Mouse (Mus musculus) ES-E14 (cell line): ENCODE measurements around the gene Kat6b. TPM values are rescaled to one million over a fixed set of nuclear protein-coding genes. Genes with fewer than 3 reads are reported as not detected.

Experiments used
- DNase-seq: peaks from one replicate; pipeline ENCODE4 v3.0.0-alpha.2; 2013; ENCODE audit warnings: low read depth, low spot score
- H3K27ac ChIP-seq: 2 replicates; pipeline ENCODE4 v1.5.1; 2012; ENCODE audit warnings: low read depth, mild to moderate bottlenecking, low read length, moderate library complexity, mixed read lengths; ENCODE audit not compliant: poor library complexity, insufficient read depth, severe bottlenecking
- H3K36me3 ChIP-seq: 2 replicates; pipeline ENCODE4 v1.6.1; 2012; ENCODE audit warnings: mild to moderate bottlenecking, low read length, moderate library complexity, mixed read lengths; ENCODE audit not compliant: control insufficient read depth, poor library complexity, insufficient read depth, severe bottlenecking
- H3K4me1 ChIP-seq, 2 experiments: fragments of 150-350 bp in 1 of 2; sonication (generic) in 1 of 2; 2 replicates each; pipeline ENCODE4 v1.6.1; 2012; ENCODE audit warnings: low read length in 2 of 2, mild to moderate bottlenecking in 1 of 2, mixed read lengths in 1 of 2; ENCODE audit not compliant: control insufficient read depth in 2 of 2, insufficient read depth in 2 of 2, poor library complexity in 1 of 2
- H3K4me3 ChIP-seq, 2 experiments: fragments of 150-350 bp in 1 of 2; sonication (generic) in 1 of 2; 2 replicates each; pipeline ENCODE4 v1.5.1; 2012; ENCODE audit warnings: low read length in 2 of 2, low read depth in 1 of 2, mild to moderate bottlenecking in 1 of 2, mixed read lengths in 1 of 2; ENCODE audit not compliant: insufficient read depth in 1 of 2, poor library complexity in 1 of 2, severe bottlenecking in 1 of 2
- H3K9ac ChIP-seq: 2 replicates; pipeline ENCODE4 v1.6.1; 2012; ENCODE audit warnings: low read depth, mild to moderate bottlenecking, low read length, mixed read lengths; ENCODE audit not compliant: poor library complexity, insufficient read depth, severe bottlenecking
- H3K9me3 ChIP-seq: fragments of 150-350 bp; sonication (generic); 2 replicates; pipeline ENCODE4 v1.6.1; 2012; ENCODE audit warnings: low read depth, mild to moderate bottlenecking, low read length; ENCODE audit not compliant: control insufficient read depth, insufficient read depth
- CHD2 ChIP-seq: IDR thresholded peaks from 2 replicates; pipeline ENCODE4 v1.6.1; 2014; ENCODE audit warnings: mild to moderate bottlenecking, low read depth, low read length, inconsistent platforms
- HCFC1 ChIP-seq: IDR thresholded peaks from 2 replicates; pipeline ENCODE4 v1.6.1; 2012; ENCODE audit warnings: low read length, inconsistent platforms, borderline replicate concordance; ENCODE audit not compliant: insufficient read depth
- MAFK ChIP-seq: IDR thresholded peaks from 2 replicates; pipeline ENCODE4 v1.6.1; 2014; ENCODE audit warnings: mild to moderate bottlenecking, low read depth, low read length, inconsistent platforms; ENCODE audit not compliant: insufficient read depth
- ZC3H11A ChIP-seq: IDR thresholded peaks from 2 replicates; pipeline ENCODE4 v1.6.1; 2012; ENCODE audit warnings: low read depth, mild to moderate bottlenecking, inconsistent platforms, low read length, borderline replicate concordance
- ZNF384 ChIP-seq: IDR thresholded peaks from 2 replicates; pipeline ENCODE4 v1.6.1; 2012; ENCODE audit warnings: low read depth, low read length, inconsistent platforms
- in situ Hi-C, 2 experiments: fragments of 600-800 bp; cut with MboI; formaldehyde crosslinking; loops; one replicate each; pipeline ENCODE4 v1.15.1; 2025; ENCODE audit warnings: low sequenced_read_pairs in 2 of 2, inconsistent platforms in 1 of 2; ENCODE audit not compliant: unreplicated experiment in 2 of 2
- total RNA-seq: library from RNA; depleted of rRNA; stranded (reverse); fragments of 300-350 nt; gene quantifications from 2 replicates; pipeline ENCODE4 v1.2.3, GENCODE M21; 2012

Kat6b gene
- total RNA-seq, 1 experiment = 172 TPM

DNA sequence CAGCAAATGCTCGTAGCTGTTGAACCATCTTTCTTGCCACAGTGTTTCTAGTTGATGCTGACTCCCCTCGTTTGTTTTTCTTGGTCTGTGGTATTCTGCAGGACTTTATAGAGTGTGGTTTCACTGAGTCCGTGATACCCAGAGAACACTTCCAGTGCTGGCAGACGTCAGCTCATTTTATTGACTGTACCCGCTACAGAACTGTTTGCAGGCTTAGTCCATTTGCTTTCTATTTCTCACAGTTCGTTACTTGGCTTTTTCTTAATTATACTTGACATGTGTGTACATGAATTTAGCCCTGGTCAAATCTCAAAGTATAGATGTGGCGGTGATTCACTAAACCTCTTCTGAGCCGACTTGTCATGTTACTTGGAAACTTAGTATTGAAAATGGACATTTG lies 95.6 kb downstream of the Kat6b start:
- no peak for TF ChIP-seq ZNF384
- TF ChIP-seq CHD2 = no peak
- no peak for TF ChIP-seq MAFK
- TF ChIP-seq ZC3H11A = no peak
- no peak for TF ChIP-seq HCFC1
- Histone ChIP-seq H3K4me3 (no peak overlapping the region), H3K36me3 (peaks cover 2% of the 10 kb centered on the region; the same call in 1 of the 2 replicates), H3K4me1 (peaks cover 4 to 9% of the 10 kb centered on the region in 2 experiments; a peak in 3 of 4 replicates), H3K9me3 (no peaks in the 10 kb centered on the region), H3K27ac (no peak overlapping the region), H3K9ac (no peak overlapping the region)
- DNase-seq = no peak
- in situ Hi-C loops = loop anchor here in 1 of 2 experiments (25.0 kb wide), 1 partner anchor 440 kb away; no protein-coding TSS in a partner anchor

DNA sequence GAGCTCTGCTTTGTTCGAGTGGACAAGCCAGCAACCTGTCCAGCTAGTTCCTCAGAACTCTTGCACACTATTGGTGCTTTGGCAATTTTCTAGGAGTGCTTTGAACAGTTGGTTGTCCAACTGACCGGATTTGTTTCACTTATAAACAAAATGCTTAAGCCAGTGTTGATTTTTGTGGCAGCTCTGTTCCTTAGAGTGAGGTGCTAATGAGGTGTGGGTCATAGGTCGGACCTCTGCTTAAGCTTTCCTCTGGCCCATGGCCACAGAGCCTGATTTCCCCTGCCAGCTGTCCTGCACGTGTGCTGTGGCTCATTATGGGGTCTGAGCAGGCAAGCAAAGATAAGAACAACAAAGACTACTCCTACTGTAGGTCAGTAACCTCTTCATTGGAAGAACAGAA lies 100.0 kb downstream of the Kat6b start:
- Histone ChIP-seq H3K4me3 (no peak overlapping the region), H3K9ac (no peak overlapping the region), H3K4me1 (peaks cover 8 to 13% of the 10 kb centered on the region in 2 experiments), H3K27ac (no peak overlapping the region), H3K36me3 (peaks cover 2% of the 10 kb centered on the region; the same call in 1 of the 2 replicates), H3K9me3 (no peaks in the 10 kb centered on the region)
- TF ChIP-seq MAFK (no peak), ZNF384 (no peak), ZC3H11A (no peak), CHD2 (no peak), HCFC1 (no peak)
- in situ Hi-C loops = loop anchor here in 1 of 2 experiments (25.0 kb wide), 1 partner anchor 444 kb away; no protein-coding TSS in a partner anchor
- no peak for DNase-seq

DNA sequence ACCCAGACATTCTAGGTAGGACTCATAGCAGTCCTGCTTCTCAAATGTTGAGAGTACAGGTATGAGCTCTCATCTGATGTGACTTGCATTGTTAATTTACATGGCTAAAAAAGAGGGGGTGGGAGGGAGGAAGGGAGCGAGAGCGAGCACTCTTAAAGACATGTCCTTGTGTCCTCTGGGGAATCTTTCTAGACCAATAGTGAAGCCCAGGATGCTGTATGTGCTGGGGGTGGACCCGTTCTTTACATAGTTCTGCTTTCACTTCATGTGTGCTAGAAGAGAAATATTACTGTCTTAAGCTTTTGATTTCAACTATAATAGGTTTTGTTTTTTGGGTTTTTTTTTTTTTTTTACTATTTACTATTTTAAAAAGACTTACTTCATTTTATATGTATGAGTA lies 101.1 kb downstream of the Kat6b start:
- TF ChIP-seq ZC3H11A (no peak), ZNF384 (no peak), HCFC1 (no peak), MAFK (no peak), CHD2 (no peak)
- no peak for DNase-seq
- H3K27ac ChIP-seq = no peak overlapping the region
- no peaks in the 10 kb centered on the region for H3K9me3 ChIP-seq
- peaks cover 8 to 16% of the 10 kb centered on the region in 2 experiments for H3K4me1 ChIP-seq
- in situ Hi-C loops = loop anchor here in 1 of 2 experiments (25.0 kb wide), 1 partner anchor 445 kb away; no protein-coding TSS in a partner anchor
- H3K36me3 ChIP-seq = peaks cover 2% of the 10 kb centered on the region; the same call in 1 of the 2 replicates
- H3K9ac ChIP-seq = no peak overlapping the region
- no peak overlapping the region for H3K4me3 ChIP-seq

GRCm38 (mm10) chr14:21583051-21583450 lies 101.8 kb downstream of the Kat6b start:
- DNase-seq = no peak
- Histone ChIP-seq H3K4me1 (peaks cover 8 to 16% of the 10 kb centered on the region in 2 experiments), H3K27ac (no peak overlapping the region), H3K9me3 (no peaks in the 10 kb centered on the region), H3K9ac (no peak overlapping the region), H3K4me3 (no peak overlapping the region), H3K36me3 (peaks cover 2% of the 10 kb centered on the region; the same call in 1 of the 2 replicates)
- in situ Hi-C loops = loop anchor here in 1 of 2 experiments (25.0 kb wide), 1 partner anchor 446 kb away; no protein-coding TSS in a partner anchor
- TF ChIP-seq CHD2 = no peak
- no peak for TF ChIP-seq MAFK
- no peak for TF ChIP-seq ZNF384
- no peak for TF ChIP-seq HCFC1
- no peak for TF ChIP-seq ZC3H11A

DNA sequence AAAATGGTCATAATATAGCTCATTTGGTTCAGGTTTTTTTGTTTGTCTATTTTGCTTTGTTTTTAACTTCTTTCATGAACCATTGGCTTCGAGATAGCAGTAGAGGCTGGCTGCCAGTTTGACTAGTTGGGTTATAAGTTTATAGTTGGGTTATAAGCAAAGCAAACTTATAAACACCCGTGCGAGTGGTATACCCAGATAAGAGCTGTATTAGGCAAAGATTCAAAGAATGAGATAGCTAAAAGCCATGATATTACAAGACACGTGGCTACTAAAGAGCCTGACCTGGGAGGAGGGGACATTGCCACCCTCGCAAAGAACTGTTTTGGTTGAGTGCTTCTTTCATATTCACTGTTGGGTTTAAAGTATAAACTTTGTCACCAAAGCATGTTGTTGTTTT lies 102.6 kb downstream of the Kat6b start:
- H3K9ac ChIP-seq = no peak overlapping the region
- in situ Hi-C loops = loop anchor here in 1 of 2 experiments (25.0 kb wide), 1 partner anchor 447 kb away; no protein-coding TSS in a partner anchor
- H3K4me3 ChIP-seq = no peak overlapping the region
- peaks cover 8 to 16% of the 10 kb centered on the region in 2 experiments for H3K4me1 ChIP-seq
- DNase-seq = no peak
- H3K9me3 ChIP-seq = no peaks in the 10 kb centered on the region
- H3K27ac ChIP-seq = no peak overlapping the region
- TF ChIP-seq CHD2 = no peak
- no peak for TF ChIP-seq MAFK
- TF ChIP-seq ZC3H11A = no peak
- no peak for TF ChIP-seq ZNF384
- TF ChIP-seq HCFC1 = no peak
- peaks cover 2% of the 10 kb centered on the region; the same call in 1 of the 2 replicates for H3K36me3 ChIP-seq
